Mouse (Mus musculus) testis, adult 2 months (tissue): ENCODE measurements around the gene Spata31d1b.

ENCODE experiments used
- CTCF ChIP-seq: fragments of 200-500 bp; IDR thresholded peaks from 2 replicates; pipeline ENCODE4 v1.5.1; 2012; ENCODE audit warnings: low read depth, mild to moderate bottlenecking, inconsistent platforms, low read length, moderate library complexity; ENCODE audit not compliant: control insufficient read depth, insufficient read depth, insufficient replicate concordance
- POLR2A ChIP-seq: fragments of 200-500 bp; IDR thresholded peaks from 2 replicates; pipeline ENCODE4 v1.6.1; 2012; ENCODE audit warnings: low read depth, mild to moderate bottlenecking, inconsistent platforms, low read length, moderate library complexity; ENCODE audit not compliant: control insufficient read depth

GRCm38 (mm10) chr13:59676316-59677229 lies 35.5 kb upstream of the Spata31d1b start:
- no peak for TF ChIP-seq POLR2A
- TF ChIP-seq CTCF: no peak
